Mouse (Mus musculus) retina, embryonic 14.5 days (tissue): ENCODE measurements around the gene Gm28635.
A peak's percentile ranks its signal among the peaks of the same experiment; 100 is the strongest.

Experiments
- DNase-seq: peaks from one replicate; pipeline ENCODE4 v3.0.0-alpha.2; 2015; ENCODE audit warnings: low spot score

The Gm28635 gene

DNA sequence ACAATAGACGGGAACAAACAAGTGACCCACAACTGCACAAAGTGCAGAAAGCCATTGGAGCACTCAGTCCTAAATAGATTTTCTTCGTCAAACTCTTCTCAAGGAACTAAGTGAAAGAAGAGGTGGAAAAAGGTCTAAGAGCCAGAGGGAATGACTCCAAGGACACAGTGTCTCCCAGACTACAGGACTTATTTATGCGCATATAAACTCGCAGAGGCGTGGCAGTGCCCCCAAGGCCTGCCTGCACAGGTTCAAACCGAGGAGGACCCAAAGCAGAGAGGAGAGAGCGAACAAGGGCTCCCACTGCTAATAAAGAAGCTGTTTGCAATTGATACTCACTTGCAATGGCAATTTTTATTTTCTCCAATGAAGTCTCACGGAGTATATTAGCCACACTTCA, 92.1 kb downstream of the Gm28635 start:
- no peak for DNase-seq

DNA sequence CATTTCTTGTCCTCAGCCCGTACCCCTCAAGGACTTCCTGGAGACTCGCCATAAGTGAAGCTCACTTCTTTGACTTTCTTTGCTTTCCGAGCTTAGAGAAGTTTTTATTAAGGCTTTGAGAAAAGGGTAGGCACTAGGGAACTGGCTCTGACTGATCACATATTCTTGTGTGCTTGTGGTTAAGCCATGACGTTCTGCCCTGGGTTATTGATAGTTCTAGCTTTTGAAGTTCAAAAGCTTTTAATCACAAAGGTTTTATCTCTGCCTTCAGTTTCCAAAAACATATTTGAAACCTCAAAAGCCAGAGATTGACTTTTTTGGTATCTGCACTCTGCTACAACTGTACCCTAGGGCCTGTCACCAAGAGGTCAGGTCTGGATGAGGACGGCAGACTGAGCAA, 95.6 kb downstream of the Gm28635 start:
- no peak for DNase-seq

DNA sequence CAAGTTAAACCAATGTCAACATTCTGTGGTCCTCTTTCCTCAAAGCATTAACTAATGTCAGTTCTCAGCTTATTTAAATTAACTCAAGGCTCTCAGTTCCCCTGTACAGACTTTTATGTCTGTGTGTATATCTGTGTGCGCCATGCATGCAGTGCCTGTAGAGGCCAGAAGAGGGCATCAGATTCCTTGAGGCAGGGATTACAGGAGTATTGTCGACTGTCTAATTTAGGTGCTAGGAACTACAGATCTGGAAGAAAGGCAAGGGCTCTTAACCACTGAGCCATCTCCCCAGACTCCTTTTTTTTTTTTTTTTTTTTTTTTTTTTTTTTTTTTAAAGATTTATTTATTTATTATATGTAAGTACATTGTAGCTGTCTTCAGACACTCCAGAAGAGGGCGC, 96.6 kb downstream of the Gm28635 start:
- DNase-seq, result peak; percentile 28

DNA sequence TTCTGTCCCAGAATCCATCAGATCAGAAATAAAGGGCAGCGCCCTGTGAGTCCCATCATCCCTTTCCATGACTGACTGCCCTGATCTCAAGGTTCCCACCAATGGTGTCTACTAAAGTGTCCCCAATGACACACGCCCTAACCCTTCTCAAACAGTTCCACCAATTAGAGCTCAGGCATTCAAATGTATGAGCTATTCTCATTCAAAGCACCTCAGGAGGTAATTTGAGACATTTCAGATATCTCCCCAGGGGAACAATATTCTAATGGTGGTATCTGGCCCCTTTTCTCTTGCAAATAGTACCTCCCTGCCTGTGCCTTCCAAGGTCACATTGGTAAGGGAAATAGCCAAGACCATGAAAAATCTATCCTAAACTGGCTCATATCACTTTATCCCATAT, 98.5 kb downstream of the Gm28635 start:
- DNase-seq, result no peak

DNA sequence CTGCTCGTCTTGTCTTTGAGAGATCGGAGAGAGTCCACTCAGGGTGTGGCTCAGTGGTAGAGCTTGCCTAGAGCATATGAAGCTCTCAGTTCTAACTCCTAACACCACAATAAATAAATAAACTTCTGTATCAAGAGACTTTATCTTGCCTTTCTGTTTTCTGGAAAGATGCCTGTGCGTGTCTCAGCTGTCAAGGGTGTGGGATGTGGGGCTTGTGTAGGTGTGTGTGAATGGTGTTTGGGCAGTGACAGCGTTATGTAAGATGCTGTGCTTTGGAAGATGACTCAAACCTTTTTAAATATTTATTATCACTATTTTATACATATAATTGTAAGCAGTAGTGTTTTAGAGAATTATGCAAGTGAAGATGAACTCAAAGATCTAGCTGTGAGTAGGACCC, 103.7 kb downstream of the Gm28635 start:
- DNase-seq, result no peak

GRCm38 (mm10) chr2:84556888-84557514, 120.8 kb downstream of the Gm28635 start:
- DNase-seq, result peak; percentile 24
